Mouse (Mus musculus): ENCODE measurements around the gene Vwa8.
"Not testable (repeated sequence)": the region's sequence is repeated elsewhere in the genome, so short reads cannot be mapped to it uniquely, and the experiment has no call there.

Gene Vwa8

GRCm38 (mm10) chr14:78881563-78881962, 32.7 kb downstream of the Vwa8 start:
- in situ Hi-C loops (cut with MboI; ENCODE audit: low sequenced_read_pairs) = no loop called here

DNA sequence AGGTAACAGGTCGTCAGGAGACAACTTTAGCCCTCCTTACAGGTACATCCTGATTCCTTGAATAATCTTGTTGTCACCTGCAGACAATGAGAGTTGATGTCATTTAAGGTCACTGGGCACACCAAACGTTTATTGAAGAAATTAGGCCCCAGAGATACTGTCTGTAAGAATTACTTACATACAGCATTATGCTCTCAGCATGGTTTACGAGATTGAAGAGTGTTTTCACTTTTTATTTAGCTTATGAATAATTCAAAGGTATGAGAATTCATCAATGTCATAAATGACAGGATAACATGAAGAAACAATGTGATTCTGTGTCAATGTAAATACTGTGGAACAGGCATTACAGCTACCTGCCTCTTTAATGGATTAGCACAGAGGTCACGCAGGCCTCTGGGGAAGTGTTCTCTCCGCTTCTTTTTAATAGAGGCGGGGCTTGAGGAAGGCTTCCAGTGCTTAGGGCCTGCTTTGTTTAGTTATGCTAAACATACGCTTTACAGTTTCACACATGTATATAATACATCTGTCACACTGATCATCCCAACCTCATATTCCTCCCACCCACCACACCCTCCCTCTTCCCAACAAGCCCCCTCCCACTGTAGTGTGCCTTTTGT, 37.2 kb downstream of the Vwa8 start:
- in situ Hi-C loops (cut with MboI; ENCODE audit: low sequenced_read_pairs) = no loop called here

- in situ Hi-C loops (cut with MboI; ENCODE audit: low sequenced_read_pairs) = no loop called here
These were observed 37.8 kb downstream of the Vwa8 start for GRCm38 (mm10) chr14:78886566-78887234.

DNA sequence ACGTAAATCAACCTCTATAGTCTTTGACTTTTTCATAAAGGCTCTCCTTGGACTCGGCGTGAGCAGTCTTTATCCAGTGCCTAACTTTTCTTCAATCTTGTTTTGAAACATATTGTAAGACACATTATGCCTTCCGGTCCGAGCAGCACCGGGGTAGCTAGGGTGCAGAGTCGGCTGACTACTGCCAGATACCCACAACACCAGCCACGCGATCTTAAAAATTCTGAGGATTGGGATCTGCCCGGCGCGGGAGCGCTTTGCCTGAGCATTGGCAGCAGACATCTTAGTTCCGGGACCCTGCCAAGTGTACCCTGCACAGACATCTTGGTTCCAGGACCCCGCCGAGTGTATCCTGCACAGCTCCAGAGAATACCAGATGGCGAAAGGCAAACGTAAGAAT, 38.6 kb downstream of the Vwa8 start:
- in situ Hi-C loops (cut with MboI; ENCODE audit: low sequenced_read_pairs) = not testable (repeated sequence)

DNA sequence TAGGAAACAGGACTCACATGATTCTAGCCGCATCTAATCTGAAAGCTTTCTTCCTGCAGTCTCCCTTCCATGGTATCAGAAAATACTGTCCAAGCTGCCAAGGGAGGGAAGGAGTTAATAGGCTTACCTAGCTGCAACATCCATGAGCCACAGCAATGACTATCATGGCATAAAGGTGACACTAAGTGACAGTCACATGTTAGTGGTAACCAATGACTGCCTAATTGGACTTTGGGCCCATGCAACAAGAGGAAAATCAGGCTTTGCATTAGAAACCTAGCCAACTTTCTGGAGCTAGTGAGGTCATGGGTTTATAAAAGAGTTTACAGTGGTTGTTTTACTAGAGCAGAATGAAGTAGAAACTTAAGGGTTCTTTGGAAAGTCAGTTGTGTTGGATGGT, 46.6 kb downstream of the Vwa8 start:
- in situ Hi-C loops (cut with MboI; ENCODE audit: low sequenced_read_pairs) = no loop called here

DNA sequence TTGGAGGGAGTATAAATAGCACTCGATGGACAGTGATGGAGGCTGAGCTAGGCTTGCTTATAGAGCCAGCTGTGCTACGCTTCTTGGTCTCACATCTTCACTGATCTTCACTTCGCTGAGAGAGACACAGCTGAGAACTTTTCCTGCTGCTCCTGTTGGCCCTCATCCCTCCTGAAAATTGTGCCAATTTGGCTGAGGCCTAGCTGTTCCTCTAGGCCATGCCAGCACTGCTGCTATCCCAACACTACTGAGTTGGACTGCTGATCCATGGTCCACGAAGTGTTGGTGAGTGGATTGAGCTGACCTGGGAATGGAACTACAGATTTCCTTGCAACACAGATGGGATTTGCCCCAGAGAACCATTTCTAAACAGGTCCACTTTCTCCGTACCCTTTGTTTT, 47.4 kb downstream of the Vwa8 start:
- in situ Hi-C loops (cut with MboI; ENCODE audit: low sequenced_read_pairs) = no loop called here

DNA sequence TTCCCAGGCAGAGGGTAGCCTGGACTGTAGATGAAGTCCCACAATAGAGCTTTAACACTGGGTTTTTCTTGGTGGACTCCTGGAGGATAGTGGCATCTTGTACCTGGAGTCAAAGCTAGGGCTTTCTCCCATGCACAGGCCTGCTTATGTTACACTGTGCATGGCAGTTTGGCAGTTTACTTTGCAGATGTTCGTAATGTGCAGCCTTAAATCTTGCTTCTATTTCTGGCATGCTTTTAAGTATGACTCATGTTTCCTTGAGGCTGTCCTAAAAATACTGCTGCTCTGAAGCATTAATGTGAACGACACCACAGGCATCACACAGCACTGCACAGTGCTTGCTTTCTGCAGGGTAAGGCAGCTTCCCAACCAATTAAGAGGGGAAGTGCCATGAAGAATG, 51.9 kb downstream of the Vwa8 start:
- in situ Hi-C loops (cut with MboI; ENCODE audit: low sequenced_read_pairs) = no loop called here

DNA sequence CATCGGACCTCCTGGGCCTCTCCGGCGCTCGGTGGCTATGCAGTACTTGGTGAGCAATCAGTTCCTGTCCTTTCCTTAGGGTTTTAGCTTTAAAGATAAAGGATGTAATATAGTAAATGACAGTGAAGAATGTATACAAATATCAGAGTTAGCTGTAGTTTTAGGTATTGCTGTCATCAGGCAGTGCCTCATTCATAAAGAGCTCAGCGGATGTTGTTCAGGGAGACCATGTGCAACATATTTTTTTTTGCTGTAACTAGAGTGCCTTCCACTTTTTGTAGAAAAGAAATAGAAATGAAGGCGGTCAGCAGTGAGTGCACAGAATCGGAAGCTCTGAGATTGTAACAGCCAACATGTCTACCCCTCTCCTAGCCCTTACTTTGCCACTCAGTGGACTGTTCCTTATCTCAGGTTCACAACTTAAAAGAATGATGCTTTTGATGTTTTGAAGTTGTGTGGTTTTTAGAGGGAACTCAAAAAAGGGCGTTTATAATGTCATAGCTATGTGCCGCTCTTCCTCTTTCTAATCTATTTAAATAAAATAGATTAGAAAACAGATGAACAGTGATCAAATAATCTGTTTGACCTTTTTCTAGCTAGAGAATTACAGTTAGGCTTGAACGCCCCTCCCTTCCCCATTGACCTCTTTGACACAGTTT, 59.5 kb downstream of the Vwa8 start:
- in situ Hi-C loops (cut with MboI; ENCODE audit: low sequenced_read_pairs) = no loop called here

GRCm38 (mm10) chr14:78912076-78912475, 63.2 kb downstream of the Vwa8 start:
- in situ Hi-C loops (cut with MboI; ENCODE audit: low sequenced_read_pairs) = no loop called here

- in situ Hi-C loops (cut with MboI; ENCODE audit: low sequenced_read_pairs) = no loop called here
These were observed 65.3 kb downstream of the Vwa8 start for GRCm38 (mm10) chr14:78914180-78914579.

DNA sequence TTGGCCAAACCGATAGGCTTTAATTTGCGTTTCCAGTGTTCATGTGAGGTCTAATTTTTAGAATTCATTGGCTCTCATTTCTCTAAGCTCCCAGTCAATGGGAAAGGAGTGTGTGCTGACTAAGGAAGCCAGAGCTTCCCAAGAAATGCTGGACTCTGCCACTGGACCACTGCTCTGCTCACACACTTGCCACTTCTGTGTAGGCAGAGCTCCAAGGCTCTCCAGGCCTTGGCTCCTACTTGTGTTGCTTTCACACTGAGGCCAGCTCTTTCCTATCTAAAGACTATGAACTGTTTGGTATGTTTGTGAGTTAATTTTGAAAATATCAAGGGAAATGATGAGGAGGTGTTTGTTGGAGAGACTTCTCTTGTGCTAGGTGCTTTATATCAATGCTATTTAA, 67.8 kb downstream of the Vwa8 start:
- in situ Hi-C loops (cut with MboI; ENCODE audit: low sequenced_read_pairs) = no loop called here

DNA sequence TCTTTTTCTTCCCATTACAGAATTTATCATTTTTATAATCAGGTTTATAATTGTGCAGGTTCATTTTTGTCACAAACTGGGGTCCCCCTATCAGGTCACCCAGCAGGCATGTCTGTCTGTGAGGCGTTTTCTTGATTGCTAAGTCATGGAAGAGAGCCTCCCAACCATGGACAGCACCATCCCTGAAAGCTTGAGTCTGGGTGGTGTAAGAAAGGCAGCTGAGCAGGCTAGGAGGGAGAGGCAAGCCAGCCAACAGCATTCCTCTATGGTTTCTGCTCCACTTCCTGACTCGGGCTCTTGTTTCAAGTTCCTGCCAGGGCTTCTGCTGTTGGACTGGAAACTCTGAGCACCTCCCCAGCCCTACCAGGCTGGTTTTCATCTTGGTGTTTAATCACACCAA, 72.4 kb downstream of the Vwa8 start:
- in situ Hi-C loops (cut with MboI; ENCODE audit: low sequenced_read_pairs) = no loop called here

DNA sequence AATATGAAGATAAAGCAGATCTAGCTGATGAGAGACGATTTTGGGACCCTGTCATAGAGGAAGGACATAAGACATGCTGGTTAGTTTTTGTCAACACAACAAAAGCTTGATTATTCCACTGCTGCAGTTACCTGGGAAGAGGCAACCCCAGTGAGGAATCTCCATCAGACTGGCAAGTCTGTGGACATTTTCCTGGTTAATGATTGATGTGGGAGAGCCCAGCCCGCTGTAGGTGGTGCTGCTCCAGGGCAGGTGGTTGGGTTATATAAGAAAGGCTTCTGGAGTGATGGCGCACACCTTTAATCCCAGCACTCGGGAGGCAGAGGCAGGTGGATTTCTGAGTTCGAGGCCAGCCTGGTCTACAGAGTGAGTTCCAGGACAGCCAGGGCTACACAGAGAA, 74.8 kb downstream of the Vwa8 start:
- in situ Hi-C loops (cut with MboI; ENCODE audit: low sequenced_read_pairs) = no loop called here

- in situ Hi-C loops (cut with MboI; ENCODE audit: low sequenced_read_pairs) = no loop called here
These were observed 76.1 kb downstream of the Vwa8 start for GRCm38 (mm10) chr14:78924755-78925537.

DNA sequence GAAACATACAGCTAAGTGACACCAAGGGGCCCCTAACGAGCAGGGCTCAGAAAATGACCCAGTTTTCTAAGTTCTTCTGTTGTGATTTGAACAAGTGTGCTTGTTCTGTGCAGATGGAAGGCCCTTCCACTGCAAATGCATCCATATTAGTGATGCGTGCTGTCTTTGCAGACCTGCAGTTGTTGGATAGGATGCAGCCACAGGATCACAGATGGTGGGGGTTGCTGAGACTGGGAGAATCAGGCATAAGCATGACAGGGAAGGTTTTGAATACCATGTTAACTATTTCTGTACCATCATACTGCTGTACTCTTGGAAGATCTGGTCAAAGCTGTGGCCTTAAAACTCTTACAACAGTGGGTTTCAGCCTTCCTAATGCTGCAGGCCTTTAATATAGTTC, 83.2 kb downstream of the Vwa8 start:
- in situ Hi-C loops (cut with MboI; ENCODE audit: low sequenced_read_pairs) = no loop called here

- in situ Hi-C loops (cut with MboI; ENCODE audit: low sequenced_read_pairs) = no loop called here
These were observed 84.5 kb downstream of the Vwa8 start for GRCm38 (mm10) chr14:78933399-78933798.

GRCm38 (mm10) chr14:78934596-78934995, 85.7 kb downstream of the Vwa8 start:
- in situ Hi-C loops (cut with MboI; ENCODE audit: low sequenced_read_pairs) = no loop called here

GRCm38 (mm10) chr14:78935796-78936195, 86.9 kb downstream of the Vwa8 start:
- in situ Hi-C loops (cut with MboI; ENCODE audit: low sequenced_read_pairs) = no loop called here

DNA sequence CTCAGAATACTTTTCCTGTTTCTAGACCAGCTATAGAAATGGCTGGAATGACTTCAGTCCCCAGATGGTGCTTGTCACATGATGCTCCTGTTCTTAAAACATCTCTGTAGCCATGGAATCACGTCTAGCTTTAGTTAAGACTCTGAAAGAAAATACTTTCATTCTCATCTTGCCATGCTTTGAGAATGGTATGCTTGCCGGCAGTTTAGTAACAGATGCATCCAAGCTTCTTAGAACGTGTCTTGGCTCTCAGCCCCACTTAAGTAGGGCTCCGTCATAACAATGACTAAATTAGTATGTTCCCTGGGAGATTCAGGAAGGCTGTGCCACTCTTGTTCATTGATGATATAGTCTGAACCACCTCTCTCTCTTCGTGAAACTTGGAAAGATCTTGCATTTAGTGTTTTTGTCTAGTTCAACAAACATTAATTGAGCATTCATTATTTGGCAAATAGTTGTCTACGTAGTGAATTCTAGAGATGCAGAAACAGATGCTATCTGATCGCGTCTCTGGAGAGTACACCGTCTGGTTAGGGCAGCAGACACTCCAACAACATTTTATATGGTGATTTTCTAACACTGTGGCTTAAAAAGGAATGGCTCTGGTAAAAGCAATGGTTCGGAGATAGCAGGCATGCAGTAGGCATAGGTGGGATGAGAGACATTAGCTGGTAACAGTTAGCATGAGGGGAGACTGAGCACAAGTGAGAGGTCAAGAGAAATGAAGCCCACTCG, 93.1 kb downstream of the Vwa8 start:
- in situ Hi-C loops (cut with MboI; ENCODE audit: low sequenced_read_pairs) = no loop called here

DNA sequence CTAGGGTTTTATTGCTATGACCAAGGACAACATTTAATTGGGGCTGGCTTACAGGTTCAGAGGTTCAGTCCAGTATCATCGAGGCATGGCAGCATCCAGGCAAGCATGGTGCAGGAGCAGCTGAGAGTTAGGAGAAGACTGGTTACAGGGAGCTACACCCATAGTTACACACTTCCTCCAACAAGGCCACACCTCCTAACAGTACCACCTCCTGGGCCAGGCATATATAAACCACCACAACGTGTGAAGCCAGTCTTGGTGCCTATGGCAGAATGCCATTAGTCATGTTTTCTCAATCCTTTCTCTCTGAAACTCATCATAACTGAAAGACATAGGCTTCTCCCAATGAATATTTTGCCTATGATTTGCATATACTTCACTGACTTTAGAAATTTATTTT, 106.9 kb downstream of the Vwa8 start:
- in situ Hi-C loops (cut with MboI; ENCODE audit: low sequenced_read_pairs) = no loop called here

DNA sequence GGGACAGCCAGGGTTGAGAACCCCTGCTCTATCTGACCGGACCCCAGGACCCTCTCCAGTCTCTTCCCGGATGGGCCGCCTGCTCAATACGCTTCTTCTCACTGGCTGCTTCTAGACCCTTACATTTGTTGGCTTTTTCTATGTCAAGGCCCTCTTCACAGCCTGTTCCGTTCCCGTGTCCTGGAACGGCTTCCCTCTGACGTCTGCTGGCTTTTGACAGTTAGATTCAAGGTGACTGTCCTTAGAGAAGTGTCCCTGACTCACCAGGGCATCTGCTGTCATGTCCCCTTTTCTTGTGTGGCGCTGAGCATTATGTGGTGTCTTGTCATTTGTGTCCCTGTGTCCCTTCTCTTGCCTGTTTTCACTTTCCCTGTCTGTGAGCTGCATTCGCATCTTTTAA, 121.8 kb downstream of the Vwa8 start:
- in situ Hi-C loops (cut with MboI; ENCODE audit: low sequenced_read_pairs) = no loop called here
